Mouse (Mus musculus): Measurements from ENCODE around the gene Pxdn. TPM values are rescaled to one million over a fixed set of nuclear protein-coding genes. Genes with fewer than 3 reads are reported as not detected.

Gene Pxdn
- total RNA-seq, 1 experiment: 53.7 TPM

DNA sequence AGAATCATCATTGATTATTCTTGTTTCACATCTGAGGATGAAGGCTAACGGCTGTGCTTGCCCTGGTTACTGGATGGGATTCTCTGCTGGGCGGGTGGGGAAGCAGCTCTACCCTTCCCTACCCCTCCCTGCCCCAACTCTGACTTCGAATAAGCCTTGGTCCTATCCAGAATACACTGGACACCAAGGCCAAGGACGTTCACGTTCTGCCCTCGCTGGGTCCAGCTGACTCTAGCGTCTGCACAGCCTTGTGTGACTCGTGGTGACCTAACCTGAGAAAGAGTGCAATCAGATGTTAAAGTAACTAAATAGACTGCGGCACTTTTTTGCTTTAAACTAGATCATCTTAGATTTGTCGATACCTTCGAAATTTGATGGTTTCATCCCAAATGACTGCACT lies 15.9 kb upstream of the Pxdn start:
- in situ Hi-C loops (cut with MboI; ENCODE audit: low sequenced_read_pairs in 2 of 2, unreplicated experiment in 2 of 2): loop anchor here in 1 of 2 experiments (25.0 kb wide), 2 partner anchors 466 to 641 kb away; no protein-coding TSS in a partner anchor

DNA sequence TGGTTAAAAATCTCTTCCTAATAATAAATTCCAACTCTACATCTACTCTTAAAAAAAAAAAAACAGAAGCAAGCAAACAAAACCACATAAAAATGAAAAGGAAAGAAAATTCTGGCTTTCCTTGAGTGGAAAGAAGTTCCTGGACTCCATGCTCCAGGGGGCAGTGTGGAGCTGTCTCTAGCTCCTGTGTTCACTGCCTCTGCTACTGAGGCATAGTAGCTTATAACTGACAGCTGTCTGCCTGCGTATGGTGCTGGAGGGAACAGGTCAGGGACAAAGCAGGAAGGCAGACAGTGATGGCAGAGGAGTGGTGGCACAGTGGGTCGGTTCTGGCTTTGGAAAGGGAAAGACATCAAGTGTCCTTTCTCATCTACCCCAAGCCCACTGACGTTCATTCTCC lies 10.5 kb upstream of the Pxdn start:
- in situ Hi-C loops (cut with MboI; ENCODE audit: low sequenced_read_pairs in 2 of 2, unreplicated experiment in 2 of 2): no loop called here
- Histone ChIP-seq H3K36me3 (ENCODE audit: control insufficient read depth, insufficient read depth, low read length, poor library complexity, severe bottlenecking) (no peaks in the 10 kb centered on the region), H3K9me3 (ENCODE audit: control insufficient read depth, insufficient read depth, low read depth, low read length) (no peaks in the 10 kb centered on the region), H3K4me3 (ENCODE audit: insufficient read depth in 1 of 2, low read depth in 1 of 2, low read length in 2 of 2, poor library complexity in 1 of 2, severe bottlenecking in 1 of 2) (no peak overlapping the region), H3K4me1 (ENCODE audit: control insufficient read depth in 2 of 2, insufficient read depth in 2 of 2, low read length in 2 of 2, poor library complexity in 1 of 2) (no peaks in the 10 kb centered on the region), H3K27ac (ENCODE audit: insufficient read depth, low read depth, low read length, poor library complexity, severe bottlenecking) (no peak overlapping the region), H3K9ac (ENCODE audit: insufficient read depth, low read depth, low read length, poor library complexity, severe bottlenecking) (no peak overlapping the region)
- DNase-seq (ENCODE audit: low read depth, low spot score): no peak
- TF ChIP-seq CHD2 (IDR thresholded peaks at IDR 0.05; ENCODE audit: low read depth, low read length): no peak
- TF ChIP-seq ZNF384 (IDR thresholded peaks at IDR 0.05; ENCODE audit: low read depth, low read length): no peak
- TF ChIP-seq ZC3H11A (IDR thresholded peaks at IDR 0.05; ENCODE audit: borderline replicate concordance, low read depth, low read length): no peak
- no peak for TF ChIP-seq HCFC1 (IDR thresholded peaks at IDR 0.05; ENCODE audit: borderline replicate concordance, insufficient read depth, low read length)
- TF ChIP-seq MAFK (IDR thresholded peaks at IDR 0.05; ENCODE audit: insufficient read depth, low read depth, low read length): no peak

More for the DNA sequence above, 15.9 kb upstream of the Pxdn start:
- no peak for DNase-seq (ENCODE audit: low read depth, low spot score)
- H3K9ac ChIP-seq (ENCODE audit: insufficient read depth, low read depth, low read length, poor library complexity, severe bottlenecking): no peak overlapping the region
- no peak overlapping the region for H3K27ac ChIP-seq (ENCODE audit: insufficient read depth, low read depth, low read length, poor library complexity, severe bottlenecking)
- H3K36me3 ChIP-seq (ENCODE audit: control insufficient read depth, insufficient read depth, low read length, poor library complexity, severe bottlenecking): no peaks in the 10 kb centered on the region
- no peaks in the 10 kb centered on the region for H3K9me3 ChIP-seq (ENCODE audit: control insufficient read depth, insufficient read depth, low read depth, low read length)
- H3K4me1 ChIP-seq (ENCODE audit: control insufficient read depth in 2 of 2, insufficient read depth in 2 of 2, low read length in 2 of 2, poor library complexity in 1 of 2): no peaks in the 10 kb centered on the region
- no peak for TF ChIP-seq ZNF384 (IDR thresholded peaks at IDR 0.05; ENCODE audit: low read depth, low read length)
- TF ChIP-seq ZC3H11A (IDR thresholded peaks at IDR 0.05; ENCODE audit: borderline replicate concordance, low read depth, low read length): no peak
- no peak for TF ChIP-seq MAFK (IDR thresholded peaks at IDR 0.05; ENCODE audit: insufficient read depth, low read depth, low read length)
- TF ChIP-seq CHD2 (IDR thresholded peaks at IDR 0.05; ENCODE audit: low read depth, low read length): no peak
- no peak overlapping the region for H3K4me3 ChIP-seq (ENCODE audit: insufficient read depth in 1 of 2, low read depth in 1 of 2, low read length in 2 of 2, poor library complexity in 1 of 2, severe bottlenecking in 1 of 2)

DNA sequence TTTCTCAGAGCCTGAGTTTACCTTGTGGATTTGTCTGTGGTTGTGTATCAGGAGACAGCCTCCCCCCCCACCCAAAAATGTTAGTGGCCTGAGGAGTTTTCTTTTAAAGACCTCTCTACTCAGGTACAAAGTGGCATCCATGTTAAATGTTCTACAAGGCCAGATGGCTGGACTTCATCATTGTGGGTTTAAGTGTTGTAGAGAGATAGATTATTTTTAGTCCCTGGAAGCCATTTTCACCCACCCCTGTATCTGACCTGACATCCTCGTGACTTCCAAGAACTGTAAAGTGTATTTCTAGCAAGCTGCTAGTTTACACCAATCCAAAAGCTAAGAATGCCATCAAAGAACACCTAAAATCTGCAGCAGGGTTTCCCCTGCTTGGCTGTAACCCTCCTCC lies 6.8 kb upstream of the Pxdn start:
- TF ChIP-seq ZC3H11A (IDR thresholded peaks at IDR 0.05; ENCODE audit: borderline replicate concordance, low read depth, low read length): no peak
- no peak for TF ChIP-seq HCFC1 (IDR thresholded peaks at IDR 0.05; ENCODE audit: borderline replicate concordance, insufficient read depth, low read length)
- no peak for TF ChIP-seq ZNF384 (IDR thresholded peaks at IDR 0.05; ENCODE audit: low read depth, low read length)
- TF ChIP-seq CHD2 (IDR thresholded peaks at IDR 0.05; ENCODE audit: low read depth, low read length): no peak
- TF ChIP-seq MAFK (IDR thresholded peaks at IDR 0.05; ENCODE audit: insufficient read depth, low read depth, low read length): no peak
- Histone ChIP-seq H3K9me3 (ENCODE audit: control insufficient read depth, insufficient read depth, low read depth, low read length) (no peaks in the 10 kb centered on the region), H3K9ac (ENCODE audit: insufficient read depth, low read depth, low read length, poor library complexity, severe bottlenecking) (no peak overlapping the region), H3K4me1 (ENCODE audit: control insufficient read depth in 2 of 2, insufficient read depth in 2 of 2, low read length in 2 of 2, poor library complexity in 1 of 2) (peaks cover 0 to 8% of the 10 kb centered on the region in 2 experiments; a peak in 2 of 4 replicates), H3K36me3 (ENCODE audit: control insufficient read depth, insufficient read depth, low read length, poor library complexity, severe bottlenecking) (no peaks in the 10 kb centered on the region), H3K27ac (ENCODE audit: insufficient read depth, low read depth, low read length, poor library complexity, severe bottlenecking) (no peak overlapping the region), H3K4me3 (ENCODE audit: insufficient read depth in 1 of 2, low read depth in 1 of 2, low read length in 2 of 2, poor library complexity in 1 of 2, severe bottlenecking in 1 of 2) (no peak overlapping the region)
- in situ Hi-C loops (cut with MboI; ENCODE audit: low sequenced_read_pairs in 2 of 2, unreplicated experiment in 2 of 2): no loop called here
- no peak for DNase-seq (ENCODE audit: low read depth, low spot score)

DNA sequence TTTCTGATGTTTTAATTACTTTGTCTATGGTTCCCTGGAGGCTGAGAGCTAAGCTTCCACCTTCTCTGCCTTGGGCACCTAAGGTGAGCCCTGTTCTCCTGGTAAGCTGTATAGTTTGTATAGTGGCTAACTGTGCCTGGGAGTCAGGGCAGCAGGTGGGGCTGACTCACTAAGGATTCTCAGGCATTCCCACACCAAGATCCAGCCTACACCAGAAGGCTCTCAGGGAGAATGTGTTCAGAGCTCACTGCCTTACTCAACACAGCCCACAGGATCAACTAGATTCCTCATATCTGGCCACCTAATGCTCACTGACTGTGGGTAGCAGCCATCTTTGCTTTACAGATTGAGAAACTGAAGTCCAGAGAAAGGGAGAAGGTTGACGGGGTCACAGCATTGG lies 4.5 kb upstream of the Pxdn start:
- Histone ChIP-seq H3K4me3 (ENCODE audit: insufficient read depth in 1 of 2, low read depth in 1 of 2, low read length in 2 of 2, poor library complexity in 1 of 2, severe bottlenecking in 1 of 2) (no peak overlapping the region), H3K4me1 (ENCODE audit: control insufficient read depth in 2 of 2, insufficient read depth in 2 of 2, low read length in 2 of 2, poor library complexity in 1 of 2) (peaks cover 0 to 8% of the 10 kb centered on the region in 2 experiments; a peak in 2 of 4 replicates), H3K9ac (ENCODE audit: insufficient read depth, low read depth, low read length, poor library complexity, severe bottlenecking) (no peak overlapping the region), H3K9me3 (ENCODE audit: control insufficient read depth, insufficient read depth, low read depth, low read length) (no peaks in the 10 kb centered on the region), H3K36me3 (ENCODE audit: control insufficient read depth, insufficient read depth, low read length, poor library complexity, severe bottlenecking) (no peaks in the 10 kb centered on the region), H3K27ac (ENCODE audit: insufficient read depth, low read depth, low read length, poor library complexity, severe bottlenecking) (no peak overlapping the region; the same call in 1 of the 2 replicates)
- no peak for DNase-seq (ENCODE audit: low read depth, low spot score)
- in situ Hi-C loops (cut with MboI; ENCODE audit: low sequenced_read_pairs in 2 of 2, unreplicated experiment in 2 of 2): no loop called here
- TF ChIP-seq ZC3H11A (IDR thresholded peaks at IDR 0.05; ENCODE audit: borderline replicate concordance, low read depth, low read length): no peak
- no peak for TF ChIP-seq CHD2 (IDR thresholded peaks at IDR 0.05; ENCODE audit: low read depth, low read length)
- no peak for TF ChIP-seq MAFK (IDR thresholded peaks at IDR 0.05; ENCODE audit: insufficient read depth, low read depth, low read length)
- no peak for TF ChIP-seq HCFC1 (IDR thresholded peaks at IDR 0.05; ENCODE audit: borderline replicate concordance, insufficient read depth, low read length)
- TF ChIP-seq ZNF384 (IDR thresholded peaks at IDR 0.05; ENCODE audit: low read depth, low read length): no peak

DNA sequence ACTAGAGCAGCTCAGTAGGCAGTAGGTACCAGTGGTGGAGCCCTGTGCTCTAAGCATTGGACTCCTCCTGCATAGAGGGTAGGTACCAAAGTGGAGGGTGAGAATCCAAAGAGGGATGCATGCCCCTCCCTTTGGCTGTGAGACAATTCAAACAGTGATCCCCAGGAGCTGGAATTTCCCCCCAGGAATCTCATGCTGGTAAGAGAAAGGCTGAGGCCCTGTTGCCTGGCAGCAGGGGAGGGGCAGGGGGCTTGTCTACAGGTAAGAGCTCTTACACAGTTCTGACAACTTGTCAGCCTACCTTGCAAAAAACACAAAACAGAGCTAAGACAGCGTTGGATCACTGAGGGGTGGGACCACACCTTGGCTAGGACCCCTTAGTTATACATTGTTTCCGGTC lies 3.9 kb upstream of the Pxdn start:
- no peak overlapping the region; the same call in 1 of the 2 replicates for H3K27ac ChIP-seq (ENCODE audit: insufficient read depth, low read depth, low read length, poor library complexity, severe bottlenecking)
- peaks cover 0 to 8% of the 10 kb centered on the region in 2 experiments; a peak in 2 of 4 replicates for H3K4me1 ChIP-seq (ENCODE audit: control insufficient read depth in 2 of 2, insufficient read depth in 2 of 2, low read length in 2 of 2, poor library complexity in 1 of 2)
- H3K9me3 ChIP-seq (ENCODE audit: control insufficient read depth, insufficient read depth, low read depth, low read length): no peaks in the 10 kb centered on the region
- H3K9ac ChIP-seq (ENCODE audit: insufficient read depth, low read depth, low read length, poor library complexity, severe bottlenecking): no peak overlapping the region
- no peak for DNase-seq (ENCODE audit: low read depth, low spot score)
- in situ Hi-C loops (cut with MboI; ENCODE audit: low sequenced_read_pairs in 2 of 2, unreplicated experiment in 2 of 2): no loop called here
- H3K36me3 ChIP-seq (ENCODE audit: control insufficient read depth, insufficient read depth, low read length, poor library complexity, severe bottlenecking): no peaks in the 10 kb centered on the region
- no peak for TF ChIP-seq MAFK (IDR thresholded peaks at IDR 0.05; ENCODE audit: insufficient read depth, low read depth, low read length)
- TF ChIP-seq ZNF384 (IDR thresholded peaks at IDR 0.05; ENCODE audit: low read depth, low read length): no peak
- no peak for TF ChIP-seq HCFC1 (IDR thresholded peaks at IDR 0.05; ENCODE audit: borderline replicate concordance, insufficient read depth, low read length)
- TF ChIP-seq CHD2 (IDR thresholded peaks at IDR 0.05; ENCODE audit: low read depth, low read length): no peak
- no peak for TF ChIP-seq ZC3H11A (IDR thresholded peaks at IDR 0.05; ENCODE audit: borderline replicate concordance, low read depth, low read length)
- no peak overlapping the region for H3K4me3 ChIP-seq (ENCODE audit: insufficient read depth in 1 of 2, low read depth in 1 of 2, low read length in 2 of 2, poor library complexity in 1 of 2, severe bottlenecking in 1 of 2)

Data from ES-E14 (cell line).